Mouse (Mus musculus): ENCODE data around the gene Katnal1.

- TF ChIP-seq MYOG (IDR thresholded peaks at IDR 0.05; ENCODE audit: control insufficient read depth, extremely low read depth, insufficient read length): no peak
- no peak for TF ChIP-seq MYOD1 (IDR thresholded peaks at IDR 0.05; ENCODE audit: control insufficient read depth, insufficient read length, low read depth)
- no peak for TF ChIP-seq CTCF (IDR thresholded peaks at IDR 0.05; ENCODE audit: control insufficient read depth, insufficient read depth, insufficient read length)
- no peak for TF ChIP-seq USF1 (IDR thresholded peaks at IDR 0.05; ENCODE audit: low read depth)
- no peak for TF ChIP-seq MAX (IDR thresholded peaks at IDR 0.05)
These were observed 26.5 kb upstream of the Katnal1 start for GRCm38 (mm10) chr5:148955575-148955974.
